Mouse (Mus musculus) ES-Bruce4 (cell line): ENCODE data around the gene Gm11595. TPM values are rescaled to one million over a fixed set of nuclear protein-coding genes. Genes with fewer than 3 reads are reported as not detected.

Source experiments
- H3K27ac ChIP-seq: 2 replicates; pipeline ENCODE4 v1.5.1; 2012; ENCODE audit warnings: low read length, inconsistent platforms; ENCODE audit not compliant: insufficient read depth
- H3K27me3 ChIP-seq: 2 replicates; pipeline ENCODE4 v1.6.1; 2012; ENCODE audit warnings: mild to moderate bottlenecking, low read length, inconsistent platforms; ENCODE audit not compliant: control insufficient read depth, poor library complexity, insufficient read depth, severe bottlenecking
- H3K36me3 ChIP-seq: 2 replicates; pipeline ENCODE4 v1.6.1; 2012; ENCODE audit warnings: inconsistent platforms, mild to moderate bottlenecking, low read length, moderate library complexity; ENCODE audit not compliant: control insufficient read depth, poor library complexity, insufficient read depth, severe bottlenecking
- H3K4me1 ChIP-seq: one replicate; pipeline ENCODE4 v1.8.1; 2011; ENCODE audit warnings: low read length; ENCODE audit not compliant: control insufficient read depth, insufficient read depth
- H3K4me3 ChIP-seq: 2 replicates; pipeline ENCODE4 v1.5.1; 2011; ENCODE audit warnings: low read depth, mild to moderate bottlenecking, low read length
- H3K9ac ChIP-seq: 2 replicates; pipeline ENCODE4 v1.6.1; 2012; ENCODE audit warnings: low read depth, mild to moderate bottlenecking, inconsistent platforms; ENCODE audit not compliant: poor library complexity, severe bottlenecking
- H3K9me3 ChIP-seq: replicated peaks from 2 replicates; pipeline ENCODE4 v1.6.1; 2012; ENCODE audit warnings: mild to moderate bottlenecking, low read length, inconsistent platforms; ENCODE audit not compliant: control insufficient read depth, poor library complexity, insufficient read depth, severe bottlenecking
- CTCF ChIP-seq: IDR thresholded peaks from one replicate; pipeline ENCODE4 v1.8.1; 2011; ENCODE audit warnings: low read depth, low read length
- EP300 ChIP-seq: IDR thresholded peaks from 2 replicates; pipeline ENCODE4 v1.6.1; 2011; ENCODE audit warnings: low read depth, low read length; ENCODE audit not compliant: insufficient read depth
- POLR2A ChIP-seq: IDR thresholded peaks from one replicate; pipeline ENCODE4 v1.8.1; 2011; ENCODE audit warnings: low read length; ENCODE audit not compliant: insufficient read depth
- polyA plus RNA-seq: library from polyadenylated mRNA; stranded (reverse); fragments of >200 nt; gene quantifications from 2 replicates; pipeline ENCODE4 v1.2.4, GENCODE M21; 2011; ENCODE audit warnings: low read depth; ENCODE audit not compliant: missing spikeins, insufficient read depth, insufficient read length

Gm11595 gene
- polyA plus RNA-seq, 1 experiment: not detected

GRCm38 (mm10) chr11:99780604-99781003 lies 7.9 kb upstream of the Gm11595 start, which contains the start of gene Krtap4-8:
Gene Krtap4-8, minus strand, starts transcription at chr11:99780704.
- Histone ChIP-seq H3K27ac (no peak within 1 kb of the TSS), H3K4me1 (no peaks in the 10 kb centered on the region), H3K4me3 (no peak within 1 kb of the TSS), H3K9ac (no peak within 1 kb of the TSS), H3K9me3 (no peaks in the 10 kb centered on the region), H3K36me3 (no peaks in the 10 kb centered on the region), H3K27me3 (no peaks in the 10 kb centered on the region)
- TF ChIP-seq CTCF: no peak
- no peak for TF ChIP-seq EP300
- TF ChIP-seq POLR2A: no peak

GRCm38 (mm10) chr11:99778401-99778800 lies 5.7 kb upstream of the Gm11595 start:
- H3K4me3 ChIP-seq: no peak overlapping the region
- H3K4me1 ChIP-seq: no peaks in the 10 kb centered on the region
- no peaks in the 10 kb centered on the region for H3K36me3 ChIP-seq
- no peak overlapping the region for H3K9ac ChIP-seq
- no peaks in the 10 kb centered on the region for H3K9me3 ChIP-seq
- no peak overlapping the region for H3K27ac ChIP-seq
- TF ChIP-seq EP300 (no peak), POLR2A (no peak), CTCF (no peak)
- H3K27me3 ChIP-seq: no peaks in the 10 kb centered on the region

GRCm38 (mm10) chr11:99768410-99768809 lies 4.3 kb downstream of the Gm11595 start:
- Histone ChIP-seq H3K9ac (no peak overlapping the region), H3K27ac (no peak overlapping the region), H3K27me3 (no peaks in the 10 kb centered on the region), H3K4me1 (no peaks in the 10 kb centered on the region), H3K9me3 (no peaks in the 10 kb centered on the region), H3K36me3 (no peaks in the 10 kb centered on the region), H3K4me3 (no peak overlapping the region)
- TF ChIP-seq EP300: no peak
- no peak for TF ChIP-seq POLR2A
- no peak for TF ChIP-seq CTCF

GRCm38 (mm10) chr11:99758877-99759276 lies 13.8 kb downstream of the Gm11595 start:
- Histone ChIP-seq H3K9me3 (no peaks in the 10 kb centered on the region), H3K27me3 (no peaks in the 10 kb centered on the region; the same call in 1 of the 2 replicates), H3K27ac (no peak overlapping the region), H3K9ac (no peak overlapping the region), H3K36me3 (no peaks in the 10 kb centered on the region), H3K4me3 (no peak overlapping the region), H3K4me1 (no peaks in the 10 kb centered on the region)
- TF ChIP-seq POLR2A: no peak
- TF ChIP-seq CTCF: no peak
- TF ChIP-seq EP300: no peak

GRCm38 (mm10) chr11:99743985-99744384 lies 28.7 kb downstream of the Gm11595 start:
- Histone ChIP-seq H3K4me3 (no peak overlapping the region), H3K36me3 (no peaks in the 10 kb centered on the region), H3K9me3 (no peaks in the 10 kb centered on the region), H3K4me1 (no peaks in the 10 kb centered on the region), H3K27ac (no peak overlapping the region), H3K9ac (no peak overlapping the region), H3K27me3 (no peaks in the 10 kb centered on the region)
- TF ChIP-seq POLR2A (no peak), CTCF (no peak), EP300 (no peak)

- Histone ChIP-seq H3K9ac (no peak within 1 kb of the TSS), H3K27ac (no peak within 1 kb of the TSS), H3K4me1 (no peaks in the 10 kb centered on the region), H3K9me3 (no peaks in the 10 kb centered on the region), H3K27me3 (no peaks in the 10 kb centered on the region), H3K4me3 (no peak within 1 kb of the TSS), H3K36me3 (no peaks in the 10 kb centered on the region)
- TF ChIP-seq POLR2A: no peak
- TF ChIP-seq CTCF: no peak
- no peak for TF ChIP-seq EP300
These were observed 38.5 kb downstream of the Gm11595 start, which contains the start of gene Gm14180 for GRCm38 (mm10) chr11:99734190-99734589. Gene Gm14180, minus strand, starts transcription at chr11:99734290.
